Mouse (Mus musculus) ES-E14 (cell line): ENCODE measurements around the gene Hscb. TPM values are rescaled to one million over a fixed set of nuclear protein-coding genes. Genes with fewer than 3 reads are reported as not detected.
A peak's percentile ranks its signal among the peaks of the same experiment; 100 is the strongest.

Source experiments
- DNase-seq: peaks from one replicate; pipeline ENCODE4 v3.0.0-alpha.2; 2013; ENCODE audit warnings: low read depth, low spot score
- H3K27ac ChIP-seq: 2 replicates; pipeline ENCODE4 v1.5.1; 2012; ENCODE audit warnings: low read depth, mild to moderate bottlenecking, low read length, moderate library complexity, mixed read lengths; ENCODE audit not compliant: poor library complexity, insufficient read depth, severe bottlenecking
- H3K36me3 ChIP-seq: 2 replicates; pipeline ENCODE4 v1.6.1; 2012; ENCODE audit warnings: mild to moderate bottlenecking, low read length, moderate library complexity, mixed read lengths; ENCODE audit not compliant: control insufficient read depth, poor library complexity, insufficient read depth, severe bottlenecking
- H3K4me1 ChIP-seq, 2 experiments: fragments of 150-350 bp in 1 of 2; sonication (generic) in 1 of 2; 2 replicates each; pipeline ENCODE4 v1.6.1; 2012; ENCODE audit warnings: low read length in 2 of 2, mild to moderate bottlenecking in 1 of 2, mixed read lengths in 1 of 2; ENCODE audit not compliant: control insufficient read depth in 2 of 2, insufficient read depth in 2 of 2, poor library complexity in 1 of 2
- H3K4me3 ChIP-seq, 2 experiments: fragments of 150-350 bp in 1 of 2; sonication (generic) in 1 of 2; 2 replicates each; pipeline ENCODE4 v1.5.1; 2012; ENCODE audit warnings: low read length in 2 of 2, low read depth in 1 of 2, mild to moderate bottlenecking in 1 of 2, mixed read lengths in 1 of 2; ENCODE audit not compliant: insufficient read depth in 1 of 2, poor library complexity in 1 of 2, severe bottlenecking in 1 of 2
- H3K9ac ChIP-seq: 2 replicates; pipeline ENCODE4 v1.6.1; 2012; ENCODE audit warnings: low read depth, mild to moderate bottlenecking, low read length, mixed read lengths; ENCODE audit not compliant: poor library complexity, insufficient read depth, severe bottlenecking
- H3K9me3 ChIP-seq: fragments of 150-350 bp; sonication (generic); 2 replicates; pipeline ENCODE4 v1.6.1; 2012; ENCODE audit warnings: low read depth, mild to moderate bottlenecking, low read length; ENCODE audit not compliant: control insufficient read depth, insufficient read depth
- CHD2 ChIP-seq: IDR thresholded peaks from 2 replicates; pipeline ENCODE4 v1.6.1; 2014; ENCODE audit warnings: mild to moderate bottlenecking, low read depth, low read length, inconsistent platforms
- HCFC1 ChIP-seq: IDR thresholded peaks from 2 replicates; pipeline ENCODE4 v1.6.1; 2012; ENCODE audit warnings: low read length, inconsistent platforms, borderline replicate concordance; ENCODE audit not compliant: insufficient read depth
- MAFK ChIP-seq: IDR thresholded peaks from 2 replicates; pipeline ENCODE4 v1.6.1; 2014; ENCODE audit warnings: mild to moderate bottlenecking, low read depth, low read length, inconsistent platforms; ENCODE audit not compliant: insufficient read depth
- ZC3H11A ChIP-seq: IDR thresholded peaks from 2 replicates; pipeline ENCODE4 v1.6.1; 2012; ENCODE audit warnings: low read depth, mild to moderate bottlenecking, inconsistent platforms, low read length, borderline replicate concordance
- ZNF384 ChIP-seq: IDR thresholded peaks from 2 replicates; pipeline ENCODE4 v1.6.1; 2012; ENCODE audit warnings: low read depth, low read length, inconsistent platforms
- in situ Hi-C, 2 experiments: fragments of 600-800 bp; cut with MboI; formaldehyde crosslinking; loops; one replicate each; pipeline ENCODE4 v1.15.1; 2025; ENCODE audit warnings: low sequenced_read_pairs in 2 of 2, inconsistent platforms in 1 of 2; ENCODE audit not compliant: unreplicated experiment in 2 of 2
- total RNA-seq: library from RNA; depleted of rRNA; stranded (reverse); fragments of 300-350 nt; gene quantifications from 2 replicates; pipeline ENCODE4 v1.2.3, GENCODE M21; 2012

Gene Hscb
- total RNA-seq, 1 experiment = 22.9 TPM

- peaks cover 0 to 7% of the 10 kb centered on the region in 2 experiments; a peak in 1 of 4 replicates for H3K4me1 ChIP-seq
- in situ Hi-C loops = no loop called here
- peaks cover 59% of the 10 kb centered on the region for H3K36me3 ChIP-seq
- H3K9ac ChIP-seq = no peak overlapping the region
- TF ChIP-seq CHD2 (no peak), ZC3H11A (no peak), MAFK (no peak), ZNF384 (no peak), HCFC1 (no peak)
- H3K4me3 ChIP-seq = no peak overlapping the region
- H3K27ac ChIP-seq = no peak overlapping the region
- no peak for DNase-seq
- no peaks in the 10 kb centered on the region for H3K9me3 ChIP-seq
Measured at GRCm38 (mm10) chr5:110786081-110786835, 53.3 kb downstream of the Hscb start.

DNA sequence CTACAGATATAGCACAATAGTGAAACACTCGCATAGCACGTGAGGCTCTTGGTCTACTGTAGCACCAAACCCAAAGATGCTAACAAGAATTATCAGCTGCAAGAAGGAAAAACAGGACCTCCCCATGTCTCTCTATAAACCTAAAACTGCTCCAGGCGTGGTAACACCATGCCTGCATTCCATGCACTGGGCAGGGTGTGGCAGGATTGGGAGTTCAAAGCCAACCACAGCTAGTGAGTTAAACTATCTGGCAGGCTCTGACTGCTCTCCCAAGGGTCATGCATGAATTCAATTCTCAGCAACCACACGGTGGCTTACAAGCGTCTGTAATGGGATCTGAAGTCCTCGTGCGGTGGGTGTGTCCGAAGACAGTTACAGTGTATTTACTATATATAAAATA lies 56.4 kb downstream of the Hscb start:
- DNase-seq = no peak
- Histone ChIP-seq H3K9ac (no peak overlapping the region), H3K36me3 (peaks cover 36% of the 10 kb centered on the region), H3K4me3 (no peak overlapping the region), H3K4me1 (peaks cover 0 to 6% of the 10 kb centered on the region in 2 experiments; a peak in 1 of 4 replicates), H3K9me3 (no peaks in the 10 kb centered on the region), H3K27ac (no peak overlapping the region)
- in situ Hi-C loops = no loop called here
- TF ChIP-seq HCFC1 = no peak
- no peak for TF ChIP-seq MAFK

- in situ Hi-C loops = no loop called here
- no peak for DNase-seq
- TF ChIP-seq CHD2 (no peak), MAFK (no peak)
- no peak overlapping the region for H3K27ac ChIP-seq
- peaks cover 27% of the 10 kb centered on the region for H3K36me3 ChIP-seq
- no peak overlapping the region for H3K4me3 ChIP-seq
- H3K9ac ChIP-seq = no peak overlapping the region
- H3K9me3 ChIP-seq = no peaks in the 10 kb centered on the region
- peaks cover 0 to 6% of the 10 kb centered on the region in 2 experiments; a peak in 1 of 4 replicates for H3K4me1 ChIP-seq
Measured at GRCm38 (mm10) chr5:110781529-110782238, 57.9 kb downstream of the Hscb start.

GRCm38 (mm10) chr5:110780761-110781528 lies 58.6 kb downstream of the Hscb start:
- H3K27ac ChIP-seq = no peak overlapping the region
- H3K9ac ChIP-seq = peak overlapping the region; percentile 89; the same call in 1 of the 2 replicates
- peaks cover 0 to 6% of the 10 kb centered on the region in 2 experiments; a peak in 1 of 4 replicates for H3K4me1 ChIP-seq
- H3K36me3 ChIP-seq = peaks cover 24% of the 10 kb centered on the region
- no peaks in the 10 kb centered on the region for H3K9me3 ChIP-seq
- DNase-seq = no peak
- peak overlapping the region; percentile 77 to 95 for H3K4me3 ChIP-seq
- in situ Hi-C loops = no loop called here
- TF ChIP-seq HCFC1 = no peak
- no peak for TF ChIP-seq ZNF384
- TF ChIP-seq ZC3H11A = no peak
- no peak for TF ChIP-seq MAFK
- TF ChIP-seq CHD2 = no peak
